Mouse (Mus musculus) intestine, embryonic 14.5 days (tissue): ENCODE measurements around the gene Gmcl1. TPM values are rescaled to one million over a fixed set of nuclear protein-coding genes. Genes with fewer than 3 reads are reported as not detected.

ENCODE experiments used
- polyA plus RNA-seq: library from polyadenylated mRNA; unstranded; fragments of >200 nt; fragmentation: Nextera tagmentation; extraction: Ambion mirVana; gene quantifications from 2 replicates; pipeline ENCODE4 v1.2.1, GENCODE M21; 2014

Gene Gmcl1
- polyA plus RNA-seq, 1 experiment from 2014 or later, result 31.6 TPM

Other genes starting within 250 kb of the Gmcl1 start
- 261 and 405 TPM in 2 replicates for gene Pcbp1, start 207.1 kb downstream of the Gmcl1 start, polyA plus RNA-seq
- gene Asprv1, start 105.2 kb downstream of the Gmcl1 start, polyA plus RNA-seq, result 0.26 and 0.69 TPM in 2 replicates
- gene Mxd1, start 64.2 kb downstream of the Gmcl1 start, polyA plus RNA-seq, result 9.4 and 10.3 TPM in 2 replicates
- 105 and 110 TPM in 2 replicates for gene Snrnp27, start 48.9 kb downstream of the Gmcl1 start, polyA plus RNA-seq
- gene Anxa4, start 60.2 kb upstream of the Gmcl1 start, polyA plus RNA-seq, result 166 and 167 TPM in 2 replicates
- gene Aak1, start 116.1 kb upstream of the Gmcl1 start, polyA plus RNA-seq, result 14.0 and 14.7 TPM in 2 replicates